Mouse (Mus musculus) cerebellum, adult 2 months (tissue): ENCODE measurements around the gene Cox8b. TPM values are rescaled to one million over a fixed set of nuclear protein-coding genes. Genes with fewer than 3 reads are reported as not detected.

Experiments
- DNase-seq, 2 experiments: peaks; one replicate each; pipeline ENCODE4 v3.0.0; 2021
- H3K27ac ChIP-seq: fragments of 200-500 bp; 2 replicates; pipeline ENCODE4 v1.5.1; 2012; ENCODE audit warnings: low read length, control low read depth, inconsistent platforms; ENCODE audit not compliant: insufficient read depth
- H3K27me3 ChIP-seq: fragments of 200-500 bp; 2 replicates; pipeline ENCODE4 v1.6.1; 2012; ENCODE audit warnings: inconsistent platforms, mild to moderate bottlenecking, low read length, moderate library complexity; ENCODE audit not compliant: control insufficient read depth, insufficient read depth
- H3K4me1 ChIP-seq: fragments of 200-500 bp; 2 replicates; pipeline ENCODE4 v1.6.1; 2011; ENCODE audit warnings: low read length; ENCODE audit not compliant: control insufficient read depth, insufficient read depth
- H3K4me3 ChIP-seq: fragments of 200-500 bp; replicated peaks from 2 replicates; pipeline ENCODE3; 2011; ENCODE audit warnings: mild to moderate bottlenecking, low read depth, low read length, control low read depth; ENCODE audit not compliant: insufficient read depth
- CTCF ChIP-seq: fragments of 200-500 bp; IDR thresholded peaks from 2 replicates; pipeline ENCODE4 v1.5.1; 2011; ENCODE audit warnings: low read depth, mild to moderate bottlenecking, control low read depth, low read length, moderate library complexity, borderline replicate concordance; ENCODE audit not compliant: insufficient read depth
- POLR2A ChIP-seq: fragments of 200-500 bp; IDR thresholded peaks from 2 replicates; pipeline ENCODE4 v1.6.1; 2011; ENCODE audit warnings: low read length, control low read depth, borderline replicate concordance; ENCODE audit not compliant: insufficient read depth
- WGBS: fragments of 180-500 bp; shearing (Covaris S2); methylation state at CpG from one replicate; pipeline ENCODE4 v1.1.7; 2018; 5-methylcytosine and 5-hydroxymethylcytosine counted together
- polyA plus RNA-seq: library from polyadenylated mRNA; depleted of rRNA; stranded (reverse); fragments of >200 nt; gene quantifications from 2 replicates; pipeline ENCODE4 v1.2.3, GENCODE M21; 2012; rRNA removed

Cox8b gene
- polyA plus RNA-seq, result 4.9 and 7.9 TPM in 2 replicates

DNA sequence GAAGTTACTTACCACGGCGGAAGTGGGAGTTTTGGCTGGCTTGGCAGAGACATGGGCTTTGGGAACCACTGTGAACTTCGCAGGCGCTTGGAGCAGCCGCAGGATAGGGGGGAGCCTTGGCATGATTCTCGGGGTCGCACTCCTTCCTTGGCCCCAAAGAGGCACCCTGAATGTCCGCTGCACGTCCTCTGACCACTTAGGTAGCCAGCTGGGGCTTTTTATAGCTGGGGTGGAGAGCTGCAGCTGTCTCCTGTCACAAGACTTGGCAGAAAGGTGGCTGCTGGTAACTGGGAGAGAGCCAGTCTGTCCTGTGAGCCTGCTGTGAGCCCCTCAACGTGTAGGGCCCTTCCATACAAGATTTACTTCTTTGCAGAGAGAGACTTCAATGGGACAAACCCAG is at the start of gene Cox8b:
Gene Cox8b, minus strand, starts transcription at position 227 of the 400 bp plus-strand sequence.
- Histone ChIP-seq H3K27me3 (no peaks in the 10 kb centered on the region), H3K27ac (no peak within 1 kb of the TSS), H3K4me1 (no peaks in the 10 kb centered on the region), H3K4me3 (no peak within 1 kb of the TSS)
- TF ChIP-seq POLR2A (no peak), CTCF (no peak)
- DNase-seq, result no peak
- WGBS, result 8% methylated on average over 10 of the region's 10 CpGs

DNA sequence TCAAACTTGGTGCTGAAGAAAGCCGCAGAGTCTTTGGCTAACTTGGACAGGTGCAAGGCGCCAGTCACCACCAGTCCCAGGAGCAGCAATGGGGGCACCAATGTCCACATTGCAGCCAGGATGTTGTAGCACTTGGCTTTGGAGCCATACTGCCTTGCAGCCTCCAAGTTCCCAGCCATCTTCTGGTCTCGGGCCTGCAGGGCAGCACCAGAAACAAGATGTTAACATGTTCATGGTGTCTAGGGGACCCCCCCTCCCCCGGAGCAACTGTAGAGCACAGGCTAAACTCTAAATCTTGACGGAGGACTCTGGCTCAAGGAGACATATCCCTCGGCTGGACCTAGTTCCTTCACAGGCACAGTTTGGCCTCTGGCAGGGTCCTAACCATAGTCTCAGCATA is 49.0 kb upstream of the Cox8b start:
- no peak overlapping the region for H3K27ac ChIP-seq
- 88% methylated on average over 6 of the region's 6 CpGs for WGBS
- no peaks in the 10 kb centered on the region for H3K27me3 ChIP-seq
- DNase-seq, result no peak
- no peak overlapping the region for H3K4me3 ChIP-seq
- no peaks in the 10 kb centered on the region for H3K4me1 ChIP-seq
- TF ChIP-seq CTCF (no peak), POLR2A (no peak)

DNA sequence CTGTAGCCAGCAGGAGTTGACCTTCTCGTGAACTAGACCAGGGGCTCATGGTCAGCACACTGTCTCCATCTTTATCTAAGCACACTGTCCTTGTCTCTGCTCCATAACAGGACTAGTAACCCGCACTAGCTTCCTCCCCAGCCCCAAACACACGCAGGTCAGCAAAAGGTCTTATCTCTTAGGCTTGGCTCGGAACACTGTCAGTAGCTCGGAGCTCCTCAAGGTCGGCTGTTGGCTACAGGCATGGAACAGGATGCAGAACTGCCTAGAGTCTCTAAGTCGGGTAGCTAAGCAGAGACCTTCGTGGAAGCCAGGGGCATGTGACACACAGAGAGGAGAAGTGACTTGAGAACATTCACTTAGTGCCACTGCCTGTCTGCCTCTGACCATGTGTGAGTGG is 47.9 kb upstream of the Cox8b start:
- H3K27me3 ChIP-seq, result no peaks in the 10 kb centered on the region
- H3K4me1 ChIP-seq, result no peaks in the 10 kb centered on the region
- WGBS, result 88% methylated on average over 8 of the region's 8 CpGs
- DNase-seq, result no peak
- no peak overlapping the region for H3K4me3 ChIP-seq
- H3K27ac ChIP-seq, result no peak overlapping the region
- no peak for TF ChIP-seq CTCF
- no peak for TF ChIP-seq POLR2A

DNA sequence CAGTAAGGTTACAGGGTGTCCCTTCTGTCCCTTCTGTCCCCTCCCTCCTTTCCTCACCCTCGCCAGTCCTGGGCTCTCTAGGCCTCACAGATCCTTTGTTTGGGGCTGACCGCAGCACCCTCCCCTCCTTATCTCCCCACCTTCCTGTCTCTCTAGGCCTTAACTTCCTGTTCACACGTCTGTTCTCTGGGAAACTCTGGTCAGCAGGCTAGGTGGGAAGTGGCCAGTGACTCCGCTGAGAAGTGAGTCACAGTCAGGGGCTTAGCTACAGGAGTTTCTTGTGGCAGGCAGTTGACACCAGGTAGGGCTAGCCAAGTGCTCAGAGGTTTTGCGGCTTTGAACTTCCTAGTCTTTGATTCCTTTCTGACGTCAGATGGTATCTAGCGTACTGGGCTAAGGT is 46.7 kb upstream of the Cox8b start:
- WGBS, result 79% methylated on average over 7 of the region's 7 CpGs
- DNase-seq, result no peak
- Histone ChIP-seq H3K27me3 (no peaks in the 10 kb centered on the region), H3K27ac (no peak overlapping the region), H3K4me1 (no peaks in the 10 kb centered on the region), H3K4me3 (no peak overlapping the region)
- TF ChIP-seq POLR2A, result no peak
- no peak for TF ChIP-seq CTCF

DNA sequence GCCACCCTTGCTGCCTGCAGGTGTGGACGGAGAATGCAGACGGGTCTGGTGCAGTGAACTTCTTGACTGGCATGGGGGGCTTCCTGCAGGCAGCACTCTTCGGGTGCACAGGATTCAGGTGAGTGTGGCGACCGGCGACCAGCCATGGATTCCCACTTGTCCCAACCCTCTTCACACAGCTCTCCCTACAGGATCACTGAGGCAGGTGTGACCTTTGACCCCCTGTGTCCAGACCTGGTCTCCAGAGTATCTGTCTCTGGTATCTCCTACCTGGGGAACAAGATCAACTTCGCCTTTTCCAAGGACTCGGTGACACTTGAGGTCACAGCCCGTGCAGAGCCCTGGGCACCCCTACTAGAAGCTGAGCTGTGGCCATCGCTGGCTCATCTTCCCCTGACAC is 46.1 kb upstream of the Cox8b start:
- 90% methylated on average over 10 of the region's 10 CpGs for WGBS
- H3K4me3 ChIP-seq, result no peak overlapping the region
- TF ChIP-seq CTCF (no peak), POLR2A (no peak)
- no peaks in the 10 kb centered on the region for H3K4me1 ChIP-seq
- no peak overlapping the region for H3K27ac ChIP-seq
- DNase-seq, result no peak
- no peaks in the 10 kb centered on the region for H3K27me3 ChIP-seq

DNA sequence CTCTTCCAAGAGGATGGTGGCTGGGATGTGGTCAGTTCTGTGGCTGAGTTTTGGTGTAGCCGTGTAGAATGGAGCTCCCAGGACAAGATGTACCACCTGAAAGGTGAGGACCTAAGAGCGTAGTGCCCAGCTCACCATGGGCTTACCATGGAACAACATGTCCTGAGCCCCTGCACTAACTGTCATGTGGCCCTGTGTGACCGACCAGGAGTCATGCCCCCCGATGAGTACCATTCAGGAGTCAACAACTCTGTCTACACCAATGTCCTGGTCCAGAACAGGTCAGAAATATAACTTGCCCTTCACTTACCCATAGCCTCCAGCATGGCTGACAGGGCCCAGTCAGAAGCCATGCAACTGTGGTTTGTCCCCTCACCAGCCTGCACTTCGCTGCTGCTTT is 45.0 kb upstream of the Cox8b start:
- TF ChIP-seq POLR2A (no peak), CTCF (no peak)
- no peak for DNase-seq
- H3K4me3 ChIP-seq, result no peak overlapping the region
- H3K4me1 ChIP-seq, result no peaks in the 10 kb centered on the region
- no peak overlapping the region for H3K27ac ChIP-seq
- H3K27me3 ChIP-seq, result no peaks in the 10 kb centered on the region
- WGBS, result 92% methylated on average over 5 of the region's 5 CpGs

DNA sequence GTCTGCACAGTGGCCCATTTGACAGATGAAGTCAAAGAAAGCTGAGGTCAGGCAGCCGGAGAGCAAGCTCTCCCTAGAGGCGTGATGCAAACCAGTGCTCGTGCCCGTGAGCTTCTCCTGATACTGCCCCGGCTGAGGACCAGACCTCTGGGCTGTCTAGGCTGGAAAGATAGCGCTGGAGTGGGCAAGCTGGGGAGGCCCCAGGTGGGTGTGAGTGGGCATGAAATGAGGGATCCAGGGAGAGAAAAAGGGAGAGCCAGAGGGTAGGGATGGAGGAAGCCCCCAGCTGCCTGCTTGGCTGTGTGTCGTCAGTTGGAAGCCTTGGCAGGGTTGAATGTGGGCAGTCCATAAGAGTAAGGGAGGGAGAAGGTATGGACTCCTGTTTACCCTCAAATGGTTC is 44.0 kb upstream of the Cox8b start:
- no peak for DNase-seq
- 82% methylated on average over 7 of the region's 7 CpGs for WGBS
- TF ChIP-seq CTCF (no peak), POLR2A (no peak)
- Histone ChIP-seq H3K4me1 (no peaks in the 10 kb centered on the region), H3K4me3 (no peak overlapping the region), H3K27ac (no peak overlapping the region), H3K27me3 (no peaks in the 10 kb centered on the region)

DNA sequence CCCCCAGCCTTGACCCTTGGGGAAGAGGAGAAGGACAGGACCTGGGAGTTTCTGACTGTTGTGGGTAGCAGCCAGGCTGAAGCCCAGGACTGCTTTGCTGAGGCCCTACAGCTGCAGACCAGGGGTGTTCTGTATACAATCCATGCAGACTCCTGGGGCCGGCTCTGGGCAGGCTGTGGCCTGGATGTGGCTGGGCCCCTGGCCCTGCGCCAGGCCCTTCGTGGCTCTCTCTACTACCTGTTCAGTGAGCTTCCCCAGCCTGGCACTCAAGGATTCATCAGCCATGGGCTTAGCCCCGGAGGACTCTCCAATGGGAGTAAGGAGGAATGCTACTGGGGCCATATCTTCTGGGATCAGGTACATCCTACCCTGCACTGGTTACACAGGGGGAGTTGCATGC is 43.1 kb upstream of the Cox8b start:
- 75% methylated on average over 4 of the region's 4 CpGs for WGBS
- DNase-seq, result no peak
- TF ChIP-seq POLR2A (no peak), CTCF (no peak)
- Histone ChIP-seq H3K27ac (no peak overlapping the region), H3K27me3 (no peaks in the 10 kb centered on the region), H3K4me3 (no peak overlapping the region), H3K4me1 (no peaks in the 10 kb centered on the region)
